Mouse (Mus musculus): ENCODE measurements around the gene Zbtb24. TPM values are rescaled to one million over a fixed set of nuclear protein-coding genes. Genes with fewer than 3 reads are reported as not detected.
"Not testable (repeated sequence)": the region's sequence is repeated elsewhere in the genome, so short reads cannot be mapped to it uniquely, and the experiment has no call there.

Zbtb24 gene
- polyA plus RNA-seq (2015; fragmentation: Nextera tagmentation; extraction: Ambion mirVana), result 4.6 and 4.7 TPM in 2 replicates

DNA sequence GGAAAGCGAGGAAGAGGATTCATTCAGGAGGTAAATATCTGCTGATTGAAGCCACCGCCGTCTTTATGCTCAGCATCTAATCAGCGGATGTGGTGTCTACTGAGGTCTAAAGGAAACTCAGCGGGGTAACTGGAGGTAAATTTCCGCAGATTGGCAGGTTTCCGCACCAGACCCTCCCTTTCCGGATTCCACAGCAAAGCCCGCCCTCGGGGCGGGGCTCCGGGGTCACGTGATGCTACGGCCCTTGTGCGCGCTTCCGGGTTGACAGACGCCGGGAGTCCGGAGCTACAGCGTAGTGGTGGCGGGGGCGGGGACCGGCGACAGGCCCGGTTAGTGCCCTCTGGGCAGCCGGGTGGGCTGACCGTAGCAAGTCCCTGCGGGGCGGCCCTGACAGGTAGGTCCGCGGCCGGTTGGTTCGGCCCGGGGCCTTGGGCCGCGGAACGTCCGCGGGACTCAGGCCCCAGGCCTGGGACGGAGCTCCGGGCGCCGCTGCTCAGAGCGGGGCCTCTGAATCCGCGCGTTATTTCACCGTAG is at the start of gene Zbtb24:
TSS of gene Zbtb24 (plus strand) at position 247 of the 534 bp plus-strand sequence.
- H3K9ac ChIP-seq (ENCODE audit: low read depth, low read length), result peak within 1 kb of the TSS; percentile 92
- H3K27me3 ChIP-seq (ENCODE audit: control insufficient read depth, insufficient read depth, low read depth, low read length), result no peaks in the 10 kb centered on the region
- H3K36me3 ChIP-seq (ENCODE audit: control insufficient read depth, insufficient read depth), result no peaks in the 10 kb centered on the region; the same call in 1 of the 2 replicates
- peak within 1 kb of the TSS; percentile 94 for H3K4me3 ChIP-seq (ENCODE audit: low read depth, low read length)
- 0% methylated on average over 49 of the region's 49 CpGs for WGBS (ENCODE audit: insufficient replicate concordance)
- peak within 1 kb of the TSS; percentile 88 for H3K4me2 ChIP-seq (ENCODE audit: low read depth, low read length)
- peaks cover 15% of the 10 kb centered on the region for H3K4me1 ChIP-seq (ENCODE audit: control insufficient read depth, low read depth, low read length)
- peak within 1 kb of the TSS; percentile 89 for H3K27ac ChIP-seq (ENCODE audit: low read length)
- H3K9me3 ChIP-seq (replicated peaks; ENCODE audit: control insufficient read depth, low read length), result no peaks in the 10 kb centered on the region
- ATAC-seq (ENCODE audit: low read depth), result peak; percentile 96

GRCm38 (mm10) chr10:41401097-41401496 is 49.1 kb upstream of the Zbtb24 start:
- no peaks in the 10 kb centered on the region for H3K4me1 ChIP-seq (ENCODE audit: control insufficient read depth, low read depth, low read length)
- H3K9me3 ChIP-seq (replicated peaks; ENCODE audit: control insufficient read depth, low read length), result no peaks in the 10 kb centered on the region

GRCm38 (mm10) chr10:41403364-41403763 is 46.8 kb upstream of the Zbtb24 start:
- no peak for ATAC-seq (ENCODE audit: low read depth)
- no peak overlapping the region for H3K27ac ChIP-seq (ENCODE audit: low read length)
- WGBS (ENCODE audit: insufficient replicate concordance), result 55% methylated on average over 2 of the region's 2 CpGs

More at GRCm38 (mm10) chr10:41401097-41401496, 49.1 kb upstream of the Zbtb24 start:
- WGBS (ENCODE audit: insufficient replicate concordance), result 83% methylated on average over 3 of the region's 3 CpGs
- Histone ChIP-seq H3K4me3 (ENCODE audit: low read depth, low read length) (no peak overlapping the region), H3K4me2 (ENCODE audit: low read depth, low read length) (no peak overlapping the region), H3K9ac (ENCODE audit: low read depth, low read length) (no peak overlapping the region), H3K36me3 (ENCODE audit: control insufficient read depth, insufficient read depth) (no peaks in the 10 kb centered on the region), H3K27me3 (ENCODE audit: control insufficient read depth, insufficient read depth, low read depth, low read length) (no peaks in the 10 kb centered on the region), H3K27ac (ENCODE audit: low read length) (no peak overlapping the region)
- no peak for ATAC-seq (ENCODE audit: low read depth)

DNA sequence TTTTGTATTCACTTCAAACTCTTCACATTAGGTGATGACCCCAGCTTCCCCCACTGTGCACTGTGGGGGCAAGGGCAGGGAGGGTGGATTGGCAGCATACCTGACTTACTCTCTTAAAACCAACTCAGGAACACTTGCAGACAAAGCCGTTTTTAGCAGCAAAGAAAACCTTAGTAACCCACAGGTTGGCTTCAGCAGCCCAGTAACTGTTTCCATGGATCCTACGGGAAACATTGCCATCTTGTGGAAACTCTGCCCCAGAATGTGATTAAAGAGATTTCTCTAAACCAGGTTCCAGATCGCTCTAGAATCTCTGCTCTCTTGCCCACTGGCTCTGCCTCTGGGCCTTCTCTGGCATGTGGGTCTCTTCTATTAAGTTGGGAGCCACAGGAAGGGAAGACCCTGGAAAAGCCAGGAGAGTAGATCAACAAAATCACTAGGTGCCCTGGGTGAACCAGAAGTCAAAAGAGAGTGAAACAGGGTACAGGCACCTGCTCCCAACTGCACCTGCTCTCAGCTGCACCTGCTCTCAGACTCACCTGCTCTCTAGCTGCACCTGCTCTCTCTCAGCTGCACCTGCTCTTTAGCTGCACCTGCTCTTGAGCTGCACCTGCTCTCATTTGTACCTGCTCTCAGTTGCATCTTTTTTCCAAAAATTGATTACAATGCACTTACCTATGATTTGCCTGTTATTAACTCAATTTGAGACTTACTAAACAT is 46.1 kb upstream of the Zbtb24 start:
- WGBS (ENCODE audit: insufficient replicate concordance), result 31% methylated on average over 3 of the region's 3 CpGs
- no peak for ATAC-seq (ENCODE audit: low read depth)

More at GRCm38 (mm10) chr10:41403364-41403763, 46.8 kb upstream of the Zbtb24 start:
- H3K27me3 ChIP-seq (ENCODE audit: control insufficient read depth, insufficient read depth, low read depth, low read length), result no peaks in the 10 kb centered on the region
- no peaks in the 10 kb centered on the region for H3K36me3 ChIP-seq (ENCODE audit: control insufficient read depth, insufficient read depth)
- no peaks in the 10 kb centered on the region for H3K9me3 ChIP-seq (replicated peaks; ENCODE audit: control insufficient read depth, low read length)
- no peak overlapping the region for H3K9ac ChIP-seq (ENCODE audit: low read depth, low read length)
- H3K4me2 ChIP-seq (ENCODE audit: low read depth, low read length), result no peak overlapping the region
- H3K4me3 ChIP-seq (ENCODE audit: low read depth, low read length), result no peak overlapping the region
- H3K4me1 ChIP-seq (ENCODE audit: control insufficient read depth, low read depth, low read length), result no peaks in the 10 kb centered on the region

DNA sequence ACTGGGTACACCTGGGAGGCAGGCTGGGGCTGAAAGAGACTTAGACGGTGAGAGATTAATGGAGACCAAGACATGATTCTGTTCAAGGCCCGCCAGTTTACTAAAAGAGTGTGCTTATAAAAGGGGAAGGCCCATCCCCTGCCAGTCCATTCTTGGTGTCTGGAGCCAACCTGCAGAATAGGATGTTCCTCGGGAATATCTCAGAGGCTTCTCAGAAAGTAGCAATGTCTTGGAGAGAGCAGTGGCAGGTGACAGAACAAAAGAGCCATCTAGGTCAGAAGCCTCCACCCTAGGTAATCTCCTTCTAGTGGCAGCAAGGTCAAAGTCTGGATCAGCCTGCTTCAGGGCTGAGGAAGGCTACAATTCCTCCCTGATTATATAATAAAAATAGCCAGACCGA is 40.0 kb upstream of the Zbtb24 start:
- not testable (repeated sequence) for ATAC-seq (ENCODE audit: low read depth); H3K4me3 ChIP-seq (ENCODE audit: low read depth, low read length); H3K4me2 ChIP-seq (ENCODE audit: low read depth, low read length); H3K9ac ChIP-seq (ENCODE audit: low read depth, low read length); H3K27ac ChIP-seq (ENCODE audit: low read length); H3K4me1 ChIP-seq (ENCODE audit: control insufficient read depth, low read depth, low read length); H3K36me3 ChIP-seq (ENCODE audit: control insufficient read depth, insufficient read depth); H3K27me3 ChIP-seq (ENCODE audit: control insufficient read depth, insufficient read depth, low read depth, low read length); H3K9me3 ChIP-seq (replicated peaks; ENCODE audit: control insufficient read depth, low read length)
- 58% methylated on average over 4 of the region's 4 CpGs for WGBS (ENCODE audit: insufficient replicate concordance)

More for the DNA sequence above, 46.1 kb upstream of the Zbtb24 start:
- no peaks in the 10 kb centered on the region for H3K36me3 ChIP-seq (ENCODE audit: control insufficient read depth, insufficient read depth)
- H3K9me3 ChIP-seq (replicated peaks; ENCODE audit: control insufficient read depth, low read length), result no peaks in the 10 kb centered on the region
- no peak overlapping the region for H3K9ac ChIP-seq (ENCODE audit: low read depth, low read length)
- H3K4me1 ChIP-seq (ENCODE audit: control insufficient read depth, low read depth, low read length), result no peaks in the 10 kb centered on the region
- H3K4me3 ChIP-seq (ENCODE audit: low read depth, low read length), result no peak overlapping the region
- no peaks in the 10 kb centered on the region for H3K27me3 ChIP-seq (ENCODE audit: control insufficient read depth, insufficient read depth, low read depth, low read length)
- no peak overlapping the region for H3K27ac ChIP-seq (ENCODE audit: low read length)
- no peak overlapping the region for H3K4me2 ChIP-seq (ENCODE audit: low read depth, low read length)

- H3K4me3 ChIP-seq (ENCODE audit: low read depth, low read length); H3K36me3 ChIP-seq (ENCODE audit: control insufficient read depth, insufficient read depth); H3K9ac ChIP-seq (ENCODE audit: low read depth, low read length); ATAC-seq (ENCODE audit: low read depth); H3K9me3 ChIP-seq (replicated peaks; ENCODE audit: control insufficient read depth, low read length); H3K27ac ChIP-seq (ENCODE audit: low read length); H3K4me1 ChIP-seq (ENCODE audit: control insufficient read depth, low read depth, low read length); H3K4me2 ChIP-seq (ENCODE audit: low read depth, low read length); H3K27me3 ChIP-seq (ENCODE audit: control insufficient read depth, insufficient read depth, low read depth, low read length): not testable (repeated sequence)
- WGBS (ENCODE audit: insufficient replicate concordance), result 69% methylated on average over 1 of the region's 1 CpGs
Measured at GRCm38 (mm10) chr10:41410821-41411220, 39.4 kb upstream of the Zbtb24 start.

- not testable (repeated sequence) for ATAC-seq (ENCODE audit: low read depth); H3K9me3 ChIP-seq (replicated peaks; ENCODE audit: control insufficient read depth, low read length); H3K27me3 ChIP-seq (ENCODE audit: control insufficient read depth, insufficient read depth, low read depth, low read length); H3K4me3 ChIP-seq (ENCODE audit: low read depth, low read length); H3K27ac ChIP-seq (ENCODE audit: low read length); H3K4me2 ChIP-seq (ENCODE audit: low read depth, low read length); H3K9ac ChIP-seq (ENCODE audit: low read depth, low read length); H3K36me3 ChIP-seq (ENCODE audit: control insufficient read depth, insufficient read depth); H3K4me1 ChIP-seq (ENCODE audit: control insufficient read depth, low read depth, low read length)
- WGBS (ENCODE audit: insufficient replicate concordance), result 65% methylated on average over 1 of the region's 1 CpGs
Measured at GRCm38 (mm10) chr10:41413471-41413870, 36.7 kb upstream of the Zbtb24 start.

DNA sequence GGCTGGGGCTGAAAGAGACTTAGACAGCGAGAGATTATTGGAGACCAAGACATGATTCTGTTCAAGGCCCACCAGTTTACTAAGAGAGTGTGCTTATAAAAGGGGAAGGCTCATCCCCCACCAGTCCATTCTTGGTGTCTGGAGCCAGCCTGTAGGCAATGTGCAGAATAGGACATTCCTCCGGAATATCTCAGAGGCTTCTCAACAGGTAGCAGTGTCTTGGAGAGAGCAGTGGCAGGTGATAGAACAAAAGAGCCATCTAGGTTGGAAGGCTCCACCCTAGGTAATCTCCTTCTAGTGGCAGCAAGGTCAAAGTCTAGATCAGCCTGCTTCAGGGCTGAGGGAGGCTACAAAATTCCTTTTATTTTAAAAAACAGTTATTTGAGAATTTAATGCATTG is 34.8 kb upstream of the Zbtb24 start:
- not testable (repeated sequence) for H3K4me1 ChIP-seq (ENCODE audit: control insufficient read depth, low read depth, low read length); H3K4me3 ChIP-seq (ENCODE audit: low read depth, low read length); H3K27ac ChIP-seq (ENCODE audit: low read length); H3K27me3 ChIP-seq (ENCODE audit: control insufficient read depth, insufficient read depth, low read depth, low read length); H3K36me3 ChIP-seq (ENCODE audit: control insufficient read depth, insufficient read depth); H3K9me3 ChIP-seq (replicated peaks; ENCODE audit: control insufficient read depth, low read length); H3K9ac ChIP-seq (ENCODE audit: low read depth, low read length); H3K4me2 ChIP-seq (ENCODE audit: low read depth, low read length); ATAC-seq (ENCODE audit: low read depth)
- WGBS (ENCODE audit: insufficient replicate concordance), result 67% methylated on average over 2 of the region's 2 CpGs

DNA sequence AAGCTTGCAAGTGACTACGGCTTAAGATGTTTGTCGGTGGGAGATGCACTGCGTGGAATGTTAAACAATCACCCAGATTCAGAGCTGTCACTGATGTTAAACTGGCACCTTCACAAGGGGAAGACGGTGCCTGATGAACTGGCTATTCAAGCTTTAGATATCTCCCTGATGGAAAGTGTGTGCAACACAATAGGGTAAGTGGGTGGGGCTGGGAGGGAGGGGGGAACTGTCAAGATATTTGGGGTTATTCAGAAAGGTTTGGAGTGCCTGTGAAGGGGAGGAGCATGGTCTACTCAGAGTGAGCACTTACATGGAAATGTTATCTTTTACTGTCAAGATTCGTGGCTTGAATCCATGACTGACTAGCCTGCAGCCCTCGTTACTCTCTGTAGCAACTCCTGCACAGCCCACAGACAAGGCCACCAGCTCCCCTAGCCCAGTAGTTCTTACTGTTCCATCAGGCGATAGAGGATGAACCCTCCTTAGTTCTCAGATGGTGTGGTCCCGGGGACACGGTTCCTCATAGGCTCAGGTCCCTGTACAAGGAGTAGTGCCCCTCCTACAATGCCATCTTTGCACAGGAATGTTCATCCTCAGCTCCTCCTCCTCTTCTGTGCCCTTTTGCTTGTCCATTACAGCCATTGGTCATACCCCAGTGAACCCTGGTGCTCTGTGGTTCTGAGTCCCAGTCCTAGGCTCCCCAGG is 29.5 kb upstream of the Zbtb24 start:
- H3K9me3 ChIP-seq (replicated peaks; ENCODE audit: control insufficient read depth, low read length), result no peaks in the 10 kb centered on the region
- WGBS (ENCODE audit: insufficient replicate concordance), result 51% methylated on average over 9 of the region's 9 CpGs

More for the DNA sequence above, 29.5 kb upstream of the Zbtb24 start:
- H3K27ac ChIP-seq (ENCODE audit: low read length), result no peak overlapping the region
- ATAC-seq (ENCODE audit: low read depth), result no peak
- no peak overlapping the region for H3K4me3 ChIP-seq (ENCODE audit: low read depth, low read length)
- H3K36me3 ChIP-seq (ENCODE audit: control insufficient read depth, insufficient read depth), result no peaks in the 10 kb centered on the region
- no peak overlapping the region for H3K9ac ChIP-seq (ENCODE audit: low read depth, low read length)
- H3K4me2 ChIP-seq (ENCODE audit: low read depth, low read length), result no peak overlapping the region
- no peaks in the 10 kb centered on the region for H3K4me1 ChIP-seq (ENCODE audit: control insufficient read depth, low read depth, low read length)
- H3K27me3 ChIP-seq (ENCODE audit: control insufficient read depth, insufficient read depth, low read depth, low read length), result no peaks in the 10 kb centered on the region

All from liver, embryonic 16.5 days (tissue).